Mouse (Mus musculus) olfactory bulb, adult 2 months (tissue): ENCODE data around the gene Plet1.

Experiments used
- CTCF ChIP-seq: fragments of 200-500 bp; IDR thresholded peaks from 2 replicates; pipeline ENCODE4 v1.5.1; 2012; ENCODE audit warnings: low read depth, mild to moderate bottlenecking, low read length, moderate library complexity; ENCODE audit not compliant: insufficient read depth
- POLR2A ChIP-seq: fragments of 200-500 bp; IDR thresholded peaks from 2 replicates; pipeline ENCODE4 v1.6.1; 2012; ENCODE audit warnings: mild to moderate bottlenecking, low read depth, low read length, moderate library complexity; ENCODE audit not compliant: insufficient read depth

DNA sequence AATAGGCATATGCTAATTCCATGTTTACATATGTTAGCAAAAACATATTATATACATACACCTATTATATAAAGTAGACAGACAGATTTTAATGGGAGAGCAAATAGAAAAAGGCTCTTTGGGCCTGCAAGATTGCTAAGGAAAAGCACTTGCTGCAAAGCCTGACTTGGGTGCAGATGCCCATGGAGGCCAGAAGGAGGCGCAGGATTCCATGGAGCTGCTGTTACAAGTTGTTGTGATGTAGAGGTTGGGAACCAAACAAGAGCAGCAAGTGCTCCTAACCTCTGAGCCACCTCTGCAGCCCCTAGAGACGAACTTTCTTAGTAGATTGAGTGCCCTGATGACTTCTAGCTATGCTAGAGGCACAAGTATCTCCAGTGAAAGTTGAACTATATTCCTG lies 24.5 kb downstream of the Plet1 start:
- TF ChIP-seq CTCF (no peak; the same call in 1 of the 2 replicates), POLR2A (no peak)
